Mouse (Mus musculus): ENCODE results near the gene Insr. TPM values are rescaled to one million over a fixed set of nuclear protein-coding genes. Genes with fewer than 3 reads are reported as not detected.

Insr gene
- polyA plus RNA-seq, 1 experiment from 2014 or later: 27.2 TPM

- no peak overlapping the region for H3K4me2 ChIP-seq (ENCODE audit: low read length)
- H3K9me3 ChIP-seq (replicated peaks; ENCODE audit: low read length): no peaks in the 10 kb centered on the region
- 75% methylated on average over 1 of the region's 1 CpGs for WGBS
- no peaks in the 10 kb centered on the region for H3K4me1 ChIP-seq (replicated peaks; ENCODE audit: insufficient read depth, low read length)
- no peak for DNase-seq (ENCODE audit: low spot score)
- no peaks in the 10 kb centered on the region for H3K27me3 ChIP-seq (ENCODE audit: insufficient read depth, low read length)
- peaks cover 15% of the 10 kb centered on the region for H3K36me3 ChIP-seq (ENCODE audit: insufficient read depth, low read length)
- no peak overlapping the region for H3K4me3 ChIP-seq (replicated peaks; ENCODE audit: low read depth, low read length)
- ATAC-seq (replicated peaks; ENCODE audit: low FRiP score, low read depth): no peak
- H3K9ac ChIP-seq (ENCODE audit: low read depth, low read length): no peak overlapping the region
- H3K27ac ChIP-seq: no peak overlapping the region
- no peak for TF ChIP-seq CTCF (IDR thresholded peaks at IDR 0.05; ENCODE audit: low read depth)
Measured at GRCm38 (mm10) chr8:3255321-3255720, 24.1 kb downstream of the Insr start.

- H3K27me3 ChIP-seq (ENCODE audit: insufficient read depth, low read length): no peaks in the 10 kb centered on the region
- no peaks in the 10 kb centered on the region for H3K4me1 ChIP-seq (replicated peaks; ENCODE audit: insufficient read depth, low read length)
- WGBS: 74% methylated on average over 4 of the region's 4 CpGs
- ATAC-seq (replicated peaks; ENCODE audit: low FRiP score, low read depth) (no peak), DNase-seq (ENCODE audit: low spot score) (no peak)
- H3K4me3 ChIP-seq (replicated peaks; ENCODE audit: low read depth, low read length): no peak overlapping the region
- H3K36me3 ChIP-seq (ENCODE audit: insufficient read depth, low read length): peaks cover 8% of the 10 kb centered on the region; the same call in 1 of the 2 replicates
- H3K9ac ChIP-seq (ENCODE audit: low read depth, low read length): no peak overlapping the region
- H3K9me3 ChIP-seq (replicated peaks; ENCODE audit: low read length): no peaks in the 10 kb centered on the region
- no peak for TF ChIP-seq CTCF (IDR thresholded peaks at IDR 0.05; ENCODE audit: low read depth)
- H3K27ac ChIP-seq: no peak overlapping the region; the same call in 1 of the 2 replicates
- H3K4me2 ChIP-seq (ENCODE audit: low read length): no peak overlapping the region
Measured at GRCm38 (mm10) chr8:3253179-3253578, 26.2 kb downstream of the Insr start.

- Histone ChIP-seq H3K27me3 (ENCODE audit: insufficient read depth, low read length) (no peaks in the 10 kb centered on the region), H3K4me2 (ENCODE audit: low read length) (no peak overlapping the region), H3K4me3 (replicated peaks; ENCODE audit: low read depth, low read length) (no peak overlapping the region), H3K27ac (no peak overlapping the region; the same call in 1 of the 2 replicates), H3K4me1 (replicated peaks; ENCODE audit: insufficient read depth, low read length) (no peaks in the 10 kb centered on the region), H3K9me3 (replicated peaks; ENCODE audit: low read length) (no peaks in the 10 kb centered on the region), H3K9ac (ENCODE audit: low read depth, low read length) (no peak overlapping the region), H3K36me3 (ENCODE audit: insufficient read depth, low read length) (0 out of 2 replicates have a peak, but pooled peaks cover 5% of the 10 kb centered on the region)
- 80% methylated on average over 6 of the region's 6 CpGs for WGBS
- no peak for ATAC-seq (replicated peaks; ENCODE audit: low FRiP score, low read depth)
- DNase-seq (ENCODE audit: low spot score): no peak
- 0 out of 2 replicates have a peak, but pooled peaks have one; percentile 9 for TF ChIP-seq CTCF (IDR thresholded peaks at IDR 0.05; ENCODE audit: low read depth)
Measured at GRCm38 (mm10) chr8:3252665-3253064, 26.8 kb downstream of the Insr start.

DNA sequence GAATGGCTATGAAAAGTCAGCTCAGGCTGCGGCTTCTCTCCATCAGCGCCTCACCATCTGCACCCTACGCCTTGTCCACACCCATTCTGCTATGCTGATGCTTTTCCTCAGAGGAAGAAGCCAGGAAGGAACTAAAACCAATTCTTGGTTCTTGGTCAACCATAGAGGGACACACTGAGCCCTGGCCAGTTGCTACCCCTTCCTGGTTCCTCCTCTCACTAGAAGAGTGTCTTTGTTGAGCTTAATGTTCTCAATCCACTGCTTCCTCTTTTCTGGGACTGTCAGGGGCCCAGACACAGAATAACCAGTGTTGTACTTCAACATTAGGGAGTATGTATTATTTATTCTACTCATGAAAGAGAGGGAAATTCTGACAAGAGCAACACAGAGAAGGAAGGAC is 28.3 kb downstream of the Insr start:
- no peak overlapping the region for H3K27ac ChIP-seq
- H3K27me3 ChIP-seq (ENCODE audit: insufficient read depth, low read length): no peaks in the 10 kb centered on the region
- 95% methylated on average over 3 of the region's 3 CpGs for WGBS
- no peak overlapping the region for H3K9ac ChIP-seq (ENCODE audit: low read depth, low read length)
- H3K36me3 ChIP-seq (ENCODE audit: insufficient read depth, low read length): 0 out of 2 replicates have a peak, but pooled peaks cover 5% of the 10 kb centered on the region
- no peaks in the 10 kb centered on the region for H3K4me1 ChIP-seq (replicated peaks; ENCODE audit: insufficient read depth, low read length)
- no peak overlapping the region for H3K4me3 ChIP-seq (replicated peaks; ENCODE audit: low read depth, low read length)
- no peaks in the 10 kb centered on the region for H3K9me3 ChIP-seq (replicated peaks; ENCODE audit: low read length)
- H3K4me2 ChIP-seq (ENCODE audit: low read length): no peak overlapping the region
- no peak for TF ChIP-seq CTCF (IDR thresholded peaks at IDR 0.05; ENCODE audit: low read depth)
- DNase-seq (ENCODE audit: low spot score): no peak
- ATAC-seq (replicated peaks; ENCODE audit: low FRiP score, low read depth): no peak

GRCm38 (mm10) chr8:3249886-3250285 is 29.5 kb downstream of the Insr start:
- DNase-seq (ENCODE audit: low spot score): no peak
- 64% methylated on average over 2 of the region's 2 CpGs for WGBS

GRCm38 (mm10) chr8:3248704-3249103 is 30.7 kb downstream of the Insr start:
- no peak overlapping the region for H3K4me3 ChIP-seq (replicated peaks; ENCODE audit: low read depth, low read length)
- TF ChIP-seq CTCF (IDR thresholded peaks at IDR 0.05; ENCODE audit: low read depth): no peak
- ATAC-seq (replicated peaks; ENCODE audit: low FRiP score, low read depth) (no peak), DNase-seq (ENCODE audit: low spot score) (no peak)
- 54% methylated on average over 5 of the region's 5 CpGs for WGBS
- no peaks in the 10 kb centered on the region for H3K9me3 ChIP-seq (replicated peaks; ENCODE audit: low read length)
- H3K27me3 ChIP-seq (ENCODE audit: insufficient read depth, low read length): no peaks in the 10 kb centered on the region
- H3K27ac ChIP-seq: no peak overlapping the region
- H3K4me1 ChIP-seq (replicated peaks; ENCODE audit: insufficient read depth, low read length): no peaks in the 10 kb centered on the region
- peaks cover 5% of the 10 kb centered on the region; the same call in 1 of the 2 replicates for H3K36me3 ChIP-seq (ENCODE audit: insufficient read depth, low read length)
- no peak overlapping the region for H3K4me2 ChIP-seq (ENCODE audit: low read length)
- H3K9ac ChIP-seq (ENCODE audit: low read depth, low read length): no peak overlapping the region

More at GRCm38 (mm10) chr8:3249886-3250285, 29.5 kb downstream of the Insr start:
- Histone ChIP-seq H3K27me3 (ENCODE audit: insufficient read depth, low read length) (no peaks in the 10 kb centered on the region), H3K27ac (no peak overlapping the region), H3K4me1 (replicated peaks; ENCODE audit: insufficient read depth, low read length) (no peaks in the 10 kb centered on the region), H3K4me2 (ENCODE audit: low read length) (no peak overlapping the region), H3K9me3 (replicated peaks; ENCODE audit: low read length) (no peaks in the 10 kb centered on the region), H3K4me3 (replicated peaks; ENCODE audit: low read depth, low read length) (no peak overlapping the region), H3K36me3 (ENCODE audit: insufficient read depth, low read length) (peaks cover 5% of the 10 kb centered on the region; the same call in 1 of the 2 replicates), H3K9ac (ENCODE audit: low read depth, low read length) (no peak overlapping the region)
- ATAC-seq (replicated peaks; ENCODE audit: low FRiP score, low read depth): no peak
- no peak for TF ChIP-seq CTCF (IDR thresholded peaks at IDR 0.05; ENCODE audit: low read depth)

GRCm38 (mm10) chr8:3247129-3247528 is 32.3 kb downstream of the Insr start:
- no peak overlapping the region for H3K4me2 ChIP-seq (ENCODE audit: low read length)
- no peak overlapping the region for H3K27ac ChIP-seq
- no peak overlapping the region for H3K9ac ChIP-seq (ENCODE audit: low read depth, low read length)
- H3K9me3 ChIP-seq (replicated peaks; ENCODE audit: low read length): no peaks in the 10 kb centered on the region
- no peaks in the 10 kb centered on the region for H3K27me3 ChIP-seq (ENCODE audit: insufficient read depth, low read length)
- DNase-seq (ENCODE audit: low spot score): no peak
- H3K4me3 ChIP-seq (replicated peaks; ENCODE audit: low read depth, low read length): no peak overlapping the region
- ATAC-seq (replicated peaks; ENCODE audit: low FRiP score, low read depth): no peak
- TF ChIP-seq CTCF (IDR thresholded peaks at IDR 0.05; ENCODE audit: low read depth): no peak
- 50% methylated on average over 1 of the region's 1 CpGs for WGBS
- H3K36me3 ChIP-seq (ENCODE audit: insufficient read depth, low read length): peaks cover 5% of the 10 kb centered on the region; the same call in 1 of the 2 replicates
- H3K4me1 ChIP-seq (replicated peaks; ENCODE audit: insufficient read depth, low read length): no peaks in the 10 kb centered on the region
